Mouse (Mus musculus): ENCODE measurements around the gene Parva. TPM values are rescaled to one million over a fixed set of nuclear protein-coding genes. Genes with fewer than 3 reads are reported as not detected.

Gene Parva
- polyA plus RNA-seq, 1 experiment from 2014 or later = 105 TPM

- no peak overlapping the region for H3K27ac ChIP-seq (ENCODE audit: low read depth)
- no peak for ATAC-seq (ENCODE audit: insufficient read depth)
- 27% methylated on average over 3 of the region's 3 CpGs for WGBS
- H3K9me3 ChIP-seq (ENCODE audit: low read depth, low read length) = no peaks in the 10 kb centered on the region
- H3K27me3 ChIP-seq (ENCODE audit: insufficient read depth, low read length) = no peaks in the 10 kb centered on the region
- no peaks in the 10 kb centered on the region for H3K36me3 ChIP-seq (ENCODE audit: insufficient read depth)
- DNase-seq = no peak
- peaks cover 34% of the 10 kb centered on the region for H3K4me1 ChIP-seq (ENCODE audit: insufficient read depth)
- H3K4me2 ChIP-seq = no peak overlapping the region
- H3K4me3 ChIP-seq (ENCODE audit: low read depth, low read length) = no peak overlapping the region
- H3K9ac ChIP-seq = no peak overlapping the region
- TF ChIP-seq CTCF (IDR thresholded peaks at IDR 0.05; ENCODE audit: low read depth) = no peak
These were observed 85.0 kb downstream of the Parva start for GRCm38 (mm10) chr7:112512257-112512656.

DNA sequence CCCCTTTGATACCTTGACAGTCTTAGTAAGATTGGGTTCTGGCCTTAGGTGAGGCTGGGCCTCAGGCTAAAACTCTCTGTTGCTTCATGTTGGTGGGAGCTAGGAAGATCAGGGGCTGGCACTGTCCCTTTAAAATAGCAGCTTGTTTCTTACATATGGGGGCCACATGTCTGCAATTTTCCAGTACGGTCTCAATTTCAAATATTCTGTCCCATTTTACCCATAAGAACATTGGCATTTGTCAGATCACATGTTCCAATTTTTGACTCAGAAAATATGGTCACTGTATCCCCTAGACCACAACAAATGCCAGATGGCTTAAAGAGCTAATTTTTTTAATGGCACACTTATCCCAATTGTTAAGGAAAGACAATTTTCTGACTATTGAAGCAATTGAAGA lies 85.6 kb downstream of the Parva start:
- peaks cover 32% of the 10 kb centered on the region for H3K4me1 ChIP-seq (ENCODE audit: insufficient read depth)
- DNase-seq = no peak
- H3K27me3 ChIP-seq (ENCODE audit: insufficient read depth, low read length) = no peaks in the 10 kb centered on the region
- H3K4me3 ChIP-seq (ENCODE audit: low read depth, low read length) = no peak overlapping the region
- no peak overlapping the region for H3K9ac ChIP-seq
- H3K9me3 ChIP-seq (ENCODE audit: low read depth, low read length) = no peaks in the 10 kb centered on the region
- 76% methylated on average over 1 of the region's 1 CpGs for WGBS
- TF ChIP-seq CTCF (IDR thresholded peaks at IDR 0.05; ENCODE audit: low read depth) = no peak
- no peak for ATAC-seq (ENCODE audit: insufficient read depth)
- H3K36me3 ChIP-seq (ENCODE audit: insufficient read depth) = no peaks in the 10 kb centered on the region
- H3K4me2 ChIP-seq = no peak overlapping the region
- H3K27ac ChIP-seq (ENCODE audit: low read depth) = no peak overlapping the region

DNA sequence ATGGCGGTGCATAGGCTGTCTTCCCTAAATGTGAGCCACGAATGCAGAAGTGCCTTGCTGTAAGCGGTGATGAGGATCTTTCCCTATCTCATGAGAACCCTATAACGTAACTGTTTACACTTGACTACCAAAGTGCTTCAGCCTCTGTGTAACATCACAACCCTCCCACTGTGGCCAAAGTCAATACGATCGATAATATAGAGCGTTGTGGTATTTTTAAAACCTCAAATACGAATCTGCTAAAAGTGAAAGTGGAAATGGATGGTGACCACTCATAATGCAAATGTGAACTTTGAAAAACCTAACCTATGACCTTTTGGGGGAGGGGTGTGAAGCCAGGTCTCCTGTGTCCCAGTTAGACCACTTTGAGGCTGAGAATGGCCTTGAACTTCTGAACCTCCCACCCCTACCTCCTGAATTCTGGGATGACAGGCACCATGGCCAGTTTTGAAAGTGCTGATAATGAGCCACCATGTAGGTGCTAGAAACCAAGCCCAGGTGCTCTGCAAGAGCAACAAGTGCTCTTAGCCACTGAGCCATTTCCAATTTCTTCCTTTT lies 87.4 kb downstream of the Parva start:
- no peak for TF ChIP-seq CTCF (IDR thresholded peaks at IDR 0.05; ENCODE audit: low read depth)
- Histone ChIP-seq H3K27me3 (ENCODE audit: insufficient read depth, low read length) (no peaks in the 10 kb centered on the region), H3K27ac (ENCODE audit: low read depth) (no peak overlapping the region), H3K9me3 (ENCODE audit: low read depth, low read length) (no peaks in the 10 kb centered on the region), H3K9ac (no peak overlapping the region), H3K36me3 (ENCODE audit: insufficient read depth) (no peaks in the 10 kb centered on the region), H3K4me2 (no peak overlapping the region), H3K4me1 (ENCODE audit: insufficient read depth) (peaks cover 24% of the 10 kb centered on the region), H3K4me3 (ENCODE audit: low read depth, low read length) (no peak overlapping the region)
- WGBS = 87% methylated on average over 8 of the region's 8 CpGs
- no peak for DNase-seq
- no peak for ATAC-seq (ENCODE audit: insufficient read depth)

GRCm38 (mm10) chr7:112525465-112525864 lies 98.2 kb downstream of the Parva start:
- no peak for DNase-seq
- no peak overlapping the region for H3K27ac ChIP-seq (ENCODE audit: low read depth)
- ATAC-seq (ENCODE audit: insufficient read depth) = no peak
- H3K9ac ChIP-seq = no peak overlapping the region
- H3K27me3 ChIP-seq (ENCODE audit: insufficient read depth, low read length) = no peaks in the 10 kb centered on the region
- no peaks in the 10 kb centered on the region for H3K36me3 ChIP-seq (ENCODE audit: insufficient read depth)
- H3K4me1 ChIP-seq (ENCODE audit: insufficient read depth) = 0 out of 2 replicates have a peak, but pooled peaks cover 8% of the 10 kb centered on the region
- no peak overlapping the region for H3K4me3 ChIP-seq (ENCODE audit: low read depth, low read length)
- TF ChIP-seq CTCF (IDR thresholded peaks at IDR 0.05; ENCODE audit: low read depth) = no peak
- 95% methylated on average over 6 of the region's 6 CpGs for WGBS
- H3K9me3 ChIP-seq (ENCODE audit: low read depth, low read length) = no peaks in the 10 kb centered on the region
- no peak overlapping the region for H3K4me2 ChIP-seq

- no peak overlapping the region for H3K9ac ChIP-seq
- no peak overlapping the region for H3K27ac ChIP-seq (ENCODE audit: low read depth)
- H3K27me3 ChIP-seq (ENCODE audit: insufficient read depth, low read length) = no peaks in the 10 kb centered on the region
- DNase-seq (no peak), ATAC-seq (ENCODE audit: insufficient read depth) (no peak)
- no peak for TF ChIP-seq CTCF (IDR thresholded peaks at IDR 0.05; ENCODE audit: low read depth)
- H3K4me2 ChIP-seq = no peak overlapping the region
- no peaks in the 10 kb centered on the region for H3K36me3 ChIP-seq (ENCODE audit: insufficient read depth)
- no peak overlapping the region for H3K4me3 ChIP-seq (ENCODE audit: low read depth, low read length)
- WGBS = 79% methylated on average over 10 of the region's 10 CpGs
- H3K4me1 ChIP-seq (ENCODE audit: insufficient read depth) = 0 out of 2 replicates have a peak, but pooled peaks cover 8% of the 10 kb centered on the region
- no peaks in the 10 kb centered on the region for H3K9me3 ChIP-seq (ENCODE audit: low read depth, low read length)
These were observed 98.9 kb downstream of the Parva start for GRCm38 (mm10) chr7:112526226-112526625.

DNA sequence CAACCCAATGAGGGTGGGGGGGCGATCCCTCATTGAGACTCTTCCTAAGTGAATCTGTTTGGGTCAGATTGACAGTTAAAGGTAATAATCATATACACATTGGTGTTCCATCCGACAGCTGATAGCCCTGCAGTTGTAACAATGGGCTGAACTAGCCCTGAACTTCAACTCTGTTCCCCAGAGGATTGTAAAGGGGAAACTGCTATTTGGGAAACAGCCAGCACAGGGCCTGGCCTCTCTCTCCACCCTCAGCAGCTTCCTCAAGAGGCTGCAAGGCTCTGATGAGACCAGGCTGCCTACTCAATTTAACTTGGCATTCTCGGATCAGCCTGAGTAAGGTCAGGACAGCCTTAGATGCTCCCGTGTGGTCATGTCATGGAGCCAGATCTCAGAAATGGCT lies 99.9 kb downstream of the Parva start:
- ATAC-seq (ENCODE audit: insufficient read depth) = no peak
- no peaks in the 10 kb centered on the region for H3K9me3 ChIP-seq (ENCODE audit: low read depth, low read length)
- TF ChIP-seq CTCF (IDR thresholded peaks at IDR 0.05; ENCODE audit: low read depth) = no peak
- no peak overlapping the region for H3K9ac ChIP-seq
- no peak overlapping the region for H3K27ac ChIP-seq (ENCODE audit: low read depth)
- DNase-seq = no peak
- 0 out of 2 replicates have a peak, but pooled peaks cover 8% of the 10 kb centered on the region for H3K4me1 ChIP-seq (ENCODE audit: insufficient read depth)
- 70% methylated on average over 4 of the region's 4 CpGs for WGBS
- no peak overlapping the region for H3K4me2 ChIP-seq
- H3K4me3 ChIP-seq (ENCODE audit: low read depth, low read length) = no peak overlapping the region
- H3K36me3 ChIP-seq (ENCODE audit: insufficient read depth) = no peaks in the 10 kb centered on the region
- no peaks in the 10 kb centered on the region for H3K27me3 ChIP-seq (ENCODE audit: insufficient read depth, low read length)

- no peak for TF ChIP-seq CTCF (IDR thresholded peaks at IDR 0.05; ENCODE audit: low read depth)
- ATAC-seq (ENCODE audit: insufficient read depth) (peak; percentile 26; the same call in 1 of the 2 replicates), DNase-seq (no peak)
- Histone ChIP-seq H3K9ac (no peak overlapping the region), H3K4me1 (ENCODE audit: insufficient read depth) (0 out of 2 replicates have a peak, but pooled peaks cover 8% of the 10 kb centered on the region), H3K4me2 (no peak overlapping the region), H3K27me3 (ENCODE audit: insufficient read depth, low read length) (no peaks in the 10 kb centered on the region), H3K27ac (ENCODE audit: low read depth) (peak overlapping the region; percentile 42; the same call in 1 of the 2 replicates), H3K9me3 (ENCODE audit: low read depth, low read length) (no peaks in the 10 kb centered on the region), H3K4me3 (ENCODE audit: low read depth, low read length) (no peak overlapping the region), H3K36me3 (ENCODE audit: insufficient read depth) (no peaks in the 10 kb centered on the region)
- 82% methylated on average over 1 of the region's 1 CpGs for WGBS
These were observed 100.8 kb downstream of the Parva start for GRCm38 (mm10) chr7:112528059-112528458.
